Mouse (Mus musculus) ES-Bruce4 (cell line): ENCODE results near the gene Hivep2. TPM values are rescaled to one million over a fixed set of nuclear protein-coding genes. Genes with fewer than 3 reads are reported as not detected.

Source experiments
- H3K27ac ChIP-seq: 2 replicates; pipeline ENCODE4 v1.5.1; 2012; ENCODE audit warnings: low read length, inconsistent platforms; ENCODE audit not compliant: insufficient read depth
- H3K27me3 ChIP-seq: 2 replicates; pipeline ENCODE4 v1.6.1; 2012; ENCODE audit warnings: mild to moderate bottlenecking, low read length, inconsistent platforms; ENCODE audit not compliant: control insufficient read depth, poor library complexity, insufficient read depth, severe bottlenecking
- H3K36me3 ChIP-seq: 2 replicates; pipeline ENCODE4 v1.6.1; 2012; ENCODE audit warnings: inconsistent platforms, mild to moderate bottlenecking, low read length, moderate library complexity; ENCODE audit not compliant: control insufficient read depth, poor library complexity, insufficient read depth, severe bottlenecking
- H3K4me1 ChIP-seq: one replicate; pipeline ENCODE4 v1.8.1; 2011; ENCODE audit warnings: low read length; ENCODE audit not compliant: control insufficient read depth, insufficient read depth
- H3K4me3 ChIP-seq: 2 replicates; pipeline ENCODE4 v1.5.1; 2011; ENCODE audit warnings: low read depth, mild to moderate bottlenecking, low read length
- H3K9ac ChIP-seq: 2 replicates; pipeline ENCODE4 v1.6.1; 2012; ENCODE audit warnings: low read depth, mild to moderate bottlenecking, inconsistent platforms; ENCODE audit not compliant: poor library complexity, severe bottlenecking
- H3K9me3 ChIP-seq: replicated peaks from 2 replicates; pipeline ENCODE4 v1.6.1; 2012; ENCODE audit warnings: mild to moderate bottlenecking, low read length, inconsistent platforms; ENCODE audit not compliant: control insufficient read depth, poor library complexity, insufficient read depth, severe bottlenecking
- CTCF ChIP-seq: IDR thresholded peaks from one replicate; pipeline ENCODE4 v1.8.1; 2011; ENCODE audit warnings: low read depth, low read length
- EP300 ChIP-seq: IDR thresholded peaks from 2 replicates; pipeline ENCODE4 v1.6.1; 2011; ENCODE audit warnings: low read depth, low read length; ENCODE audit not compliant: insufficient read depth
- POLR2A ChIP-seq: IDR thresholded peaks from one replicate; pipeline ENCODE4 v1.8.1; 2011; ENCODE audit warnings: low read length; ENCODE audit not compliant: insufficient read depth
- polyA plus RNA-seq: library from polyadenylated mRNA; stranded (reverse); fragments of >200 nt; gene quantifications from 2 replicates; pipeline ENCODE4 v1.2.4, GENCODE M21; 2011; ENCODE audit warnings: low read depth; ENCODE audit not compliant: missing spikeins, insufficient read depth, insufficient read length

Hivep2 gene
- polyA plus RNA-seq, 1 experiment = 3.4 TPM

DNA sequence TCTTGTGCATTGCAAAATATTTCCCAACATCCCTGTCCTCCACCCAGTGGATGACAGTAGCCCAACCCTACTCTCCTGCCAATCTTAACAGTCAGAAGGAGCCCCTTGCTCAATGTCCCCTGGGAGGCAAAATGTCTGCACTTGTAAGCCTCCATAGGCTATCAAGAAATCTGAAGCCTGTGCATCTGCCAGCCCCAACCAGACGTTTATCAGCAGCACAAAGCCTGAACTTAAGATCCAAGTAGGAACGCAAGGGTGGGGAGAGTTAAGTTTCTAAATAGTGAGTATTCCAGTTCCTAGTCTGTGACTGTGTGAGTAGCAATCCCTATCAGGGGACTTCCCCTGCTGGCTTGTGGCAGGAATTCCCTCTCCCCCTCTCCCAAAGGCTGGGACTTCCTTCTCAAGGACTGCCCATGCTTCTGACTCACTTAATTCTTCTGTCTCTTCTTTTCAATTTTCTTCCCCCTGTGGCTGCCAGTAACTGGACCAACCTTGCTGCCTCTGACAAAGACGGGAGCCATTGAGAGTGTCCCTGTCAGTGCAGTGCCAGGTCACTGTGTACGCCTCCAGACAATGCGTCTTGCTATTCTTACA, 82.5 kb downstream of the Hivep2 start:
- TF ChIP-seq EP300 (no peak), CTCF (no peak)
- no peaks in the 10 kb centered on the region for H3K9me3 ChIP-seq
- no peaks in the 10 kb centered on the region for H3K27me3 ChIP-seq
- H3K4me3 ChIP-seq = no peak overlapping the region
- H3K9ac ChIP-seq = no peak overlapping the region
- H3K4me1 ChIP-seq = no peaks in the 10 kb centered on the region
- no peak overlapping the region for H3K27ac ChIP-seq
- H3K36me3 ChIP-seq = no peaks in the 10 kb centered on the region

DNA sequence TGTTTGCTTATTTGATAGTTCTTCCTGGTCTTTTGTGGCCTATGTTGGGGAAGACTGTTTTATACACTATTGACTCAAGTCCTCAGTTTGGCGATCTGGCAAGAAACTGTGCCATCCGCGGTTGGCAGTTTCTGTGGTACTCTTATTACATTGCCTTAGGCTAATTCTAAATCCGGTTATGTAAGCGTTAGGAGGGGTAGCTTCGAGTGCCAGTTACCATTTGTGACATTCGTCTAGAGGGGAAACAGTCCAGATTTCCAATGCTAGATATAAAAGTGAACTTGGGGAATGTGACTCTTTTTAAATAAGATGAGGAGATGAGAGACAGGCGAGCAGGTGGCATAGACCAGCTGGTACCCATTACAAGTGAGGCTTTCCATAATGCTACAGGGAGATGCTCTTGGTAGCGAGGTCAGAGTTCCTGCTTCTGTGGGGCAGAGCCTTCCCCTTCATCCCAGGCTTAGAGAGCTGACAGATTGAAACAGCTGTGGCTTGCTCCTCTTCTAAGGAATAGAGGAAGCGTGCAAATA, 83.1 kb downstream of the Hivep2 start:
- TF ChIP-seq POLR2A = no peak
- no peak for TF ChIP-seq EP300
- TF ChIP-seq CTCF = no peak
- Histone ChIP-seq H3K9me3 (no peaks in the 10 kb centered on the region), H3K4me3 (no peak overlapping the region), H3K27ac (no peak overlapping the region), H3K9ac (no peak overlapping the region), H3K4me1 (no peaks in the 10 kb centered on the region), H3K27me3 (no peaks in the 10 kb centered on the region), H3K36me3 (no peaks in the 10 kb centered on the region)

DNA sequence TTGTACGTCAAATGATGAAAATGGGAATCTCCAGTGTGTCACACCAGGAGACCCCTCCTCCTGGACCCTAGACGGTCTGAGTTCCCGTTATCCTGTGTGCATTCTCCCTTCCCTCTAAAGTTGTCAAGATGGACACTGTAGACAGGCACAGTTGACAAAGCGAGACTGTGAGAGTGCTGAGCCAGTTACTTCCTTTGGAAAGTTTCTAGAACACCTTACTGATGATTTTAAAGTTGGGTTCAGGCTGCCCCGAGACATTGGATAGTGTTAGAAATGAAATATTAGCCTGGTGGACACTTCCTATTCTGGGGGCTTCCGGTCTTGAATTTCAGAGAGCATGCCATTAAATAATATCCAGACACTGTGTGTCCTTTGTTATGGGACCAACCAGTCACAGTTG, 83.8 kb downstream of the Hivep2 start:
- H3K4me1 ChIP-seq = no peaks in the 10 kb centered on the region
- H3K27ac ChIP-seq = no peak overlapping the region
- TF ChIP-seq CTCF = no peak
- TF ChIP-seq POLR2A = no peak
- TF ChIP-seq EP300 = no peak
- H3K9me3 ChIP-seq = no peaks in the 10 kb centered on the region
- no peaks in the 10 kb centered on the region for H3K36me3 ChIP-seq
- H3K27me3 ChIP-seq = no peaks in the 10 kb centered on the region
- H3K9ac ChIP-seq = no peak overlapping the region
- no peak overlapping the region for H3K4me3 ChIP-seq

DNA sequence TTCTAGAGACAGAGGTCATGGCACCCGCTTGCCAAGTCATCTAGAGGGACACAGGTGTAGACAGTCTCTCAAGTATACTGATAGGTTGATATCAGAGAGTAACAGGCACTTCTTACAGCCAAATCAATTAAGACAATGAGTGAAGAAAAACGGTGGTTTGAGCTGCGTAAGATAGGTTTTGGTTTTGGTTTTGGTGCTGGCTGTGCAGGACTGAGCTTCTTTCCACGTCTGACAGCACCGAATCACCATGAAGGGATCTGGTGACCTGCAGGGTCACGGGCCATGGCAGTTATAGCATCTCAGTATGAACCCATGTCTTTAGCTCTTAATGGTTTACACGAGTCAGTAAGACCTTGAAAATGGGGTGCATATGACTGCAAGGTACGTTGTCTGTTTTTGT, 84.7 kb downstream of the Hivep2 start:
- no peaks in the 10 kb centered on the region for H3K36me3 ChIP-seq
- no peaks in the 10 kb centered on the region for H3K4me1 ChIP-seq
- TF ChIP-seq POLR2A (no peak), CTCF (no peak), EP300 (no peak)
- no peak overlapping the region for H3K27ac ChIP-seq
- no peak overlapping the region for H3K4me3 ChIP-seq
- H3K9me3 ChIP-seq = no peaks in the 10 kb centered on the region
- no peak overlapping the region for H3K9ac ChIP-seq
- H3K27me3 ChIP-seq = no peaks in the 10 kb centered on the region

DNA sequence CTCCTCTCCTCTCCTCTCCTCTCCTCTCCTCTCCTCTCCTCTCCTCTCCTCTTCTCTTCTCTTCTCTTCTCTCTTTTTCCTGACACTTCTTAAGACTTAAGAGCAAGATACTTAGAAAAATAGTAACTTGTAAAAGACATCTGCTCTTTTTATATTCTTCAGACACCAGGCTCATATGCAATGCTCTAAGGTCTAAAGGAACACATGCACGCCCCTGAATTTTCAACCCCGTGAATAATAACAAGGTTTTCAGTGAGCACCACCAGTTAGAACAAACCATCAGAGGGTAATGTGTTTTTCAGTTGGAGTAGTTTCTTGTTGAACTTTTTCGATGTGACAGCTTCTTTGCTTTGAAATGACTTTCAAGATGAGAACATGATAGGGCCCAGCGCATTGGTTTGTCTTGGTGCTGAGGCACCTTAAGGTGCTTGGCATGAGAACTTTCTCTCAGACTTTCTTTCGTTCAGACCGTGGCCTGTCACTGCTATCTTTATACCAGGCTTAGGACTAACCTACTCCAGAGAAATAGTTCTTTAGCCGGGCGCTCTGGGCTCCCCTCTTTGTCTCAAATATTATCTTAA, 86.3 kb downstream of the Hivep2 start:
- Histone ChIP-seq H3K9me3 (no peaks in the 10 kb centered on the region), H3K27ac (no peak overlapping the region), H3K9ac (no peak overlapping the region), H3K27me3 (no peaks in the 10 kb centered on the region), H3K36me3 (no peaks in the 10 kb centered on the region), H3K4me1 (peaks cover 2% of the 10 kb centered on the region), H3K4me3 (no peak overlapping the region)
- TF ChIP-seq EP300 = no peak
- no peak for TF ChIP-seq POLR2A
- TF ChIP-seq CTCF = no peak

DNA sequence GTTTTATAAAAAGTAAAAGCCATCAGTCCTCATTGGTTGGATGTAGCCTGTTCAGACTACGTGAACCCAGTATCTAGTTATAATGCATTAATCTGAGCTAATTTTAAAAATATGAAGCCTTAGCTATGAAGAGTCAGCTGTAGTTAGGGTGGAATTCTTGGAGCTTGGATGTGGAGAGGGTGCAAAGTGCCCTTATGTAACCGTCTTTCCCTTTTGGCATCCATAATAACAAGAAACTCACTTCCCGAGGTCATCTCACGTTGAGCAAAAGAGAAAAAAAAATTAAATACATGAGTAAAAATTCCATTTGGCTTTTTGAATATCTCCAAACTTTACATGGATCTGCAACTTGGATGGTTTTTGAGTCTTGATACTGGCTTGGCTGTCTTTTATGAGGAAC, 89.0 kb downstream of the Hivep2 start:
- Histone ChIP-seq H3K9ac (no peak overlapping the region), H3K4me3 (no peak overlapping the region), H3K27ac (no peak overlapping the region), H3K9me3 (no peaks in the 10 kb centered on the region), H3K36me3 (no peaks in the 10 kb centered on the region), H3K4me1 (peaks cover 2% of the 10 kb centered on the region), H3K27me3 (no peaks in the 10 kb centered on the region)
- no peak for TF ChIP-seq POLR2A
- no peak for TF ChIP-seq EP300
- no peak for TF ChIP-seq CTCF
